Mouse (Mus musculus) ovary, adult 2 months (tissue): ENCODE results near the gene Socs1. TPM values are rescaled to one million over a fixed set of nuclear protein-coding genes. Genes with fewer than 3 reads are reported as not detected.

Source experiments
- polyA plus RNA-seq: library from polyadenylated mRNA; depleted of rRNA; stranded (reverse); fragments of >200 nt; gene quantifications from 2 replicates; pipeline ENCODE4 v1.2.3, GENCODE M21; 2012; rRNA removed

The Socs1 gene
- 19.7 and 47.8 TPM in 2 replicates for polyA plus RNA-seq

GRCm38 (mm10) chr16:10785371-10786231, at the start of gene Socs1:
Gene Socs1 (minus strand): TSS chr16:10785536.

GRCm38 (mm10) chr16:10812865-10813371, 27.6 kb upstream of the Socs1 start, which contains the start of gene Gm11172:
Gene Gm11172 (plus strand): TSS chr16:10812915.

GRCm38 (mm10) chr16:10805789-10806527, 20.6 kb upstream of the Socs1 start, which contains the start of gene Prm1:
Gene Prm1 (minus strand): TSS chr16:10805839.

GRCm38 (mm10) chr16:10796034-10796433, 10.7 kb upstream of the Socs1 start, which contains the start of gene Prm2:
Gene Prm2 (minus strand): TSS chr16:10796134.

GRCm38 (mm10) chr16:10790702-10791101, 5.4 kb upstream of the Socs1 start, which contains the start of gene Prm3:
Gene Prm3 (minus strand): TSS chr16:10790914.

GRCm38 (mm10) chr16:10788271-10788670, 2.9 kb upstream of the Socs1 start, which contains the start of gene Tnp2:
Gene Tnp2 (minus strand): TSS chr16:10788660.

Other genes with a start within 250 kb of the Socs1 start
- gene Dexi, start 242.5 kb downstream of the Socs1 start, polyA plus RNA-seq, result 109 and 133 TPM in 2 replicates
- 13.4 and 14.2 TPM in 2 replicates for gene Clec16a, start 240.2 kb downstream of the Socs1 start, polyA plus RNA-seq
- not detected in 2 replicates for gene Tnp2, start 3.1 kb upstream of the Socs1 start, polyA plus RNA-seq
- gene Prm3, start 5.4 kb upstream of the Socs1 start, polyA plus RNA-seq, result not detected in 2 replicates
- gene Prm2, start 10.6 kb upstream of the Socs1 start, polyA plus RNA-seq, result 0.31 and 0.93 TPM in 2 replicates
- gene Prm1, start 20.3 kb upstream of the Socs1 start, polyA plus RNA-seq, result not detected in 2 replicates
- not detected in 2 replicates for gene Gm11172, start 27.4 kb upstream of the Socs1 start, polyA plus RNA-seq
- gene Rmi2, start 49.5 kb upstream of the Socs1 start, polyA plus RNA-seq, result 7.8 and 8.7 TPM in 2 replicates